Mouse (Mus musculus): ENCODE data around the gene Ppp1r9a. TPM values are rescaled to one million over a fixed set of nuclear protein-coding genes. Genes with fewer than 3 reads are reported as not detected.
A peak's percentile ranks its signal among the peaks of the same experiment; 100 is the strongest.

Ppp1r9a gene
- polyA plus RNA-seq, 1 experiment from 2014 or later = 18.7 TPM

- no peak overlapping the region for H3K27ac ChIP-seq
- 90% methylated on average over 5 of the region's 5 CpGs for WGBS
- H3K36me3 ChIP-seq (replicated peaks) = no peaks in the 10 kb centered on the region
- no peak overlapping the region for H3K4me3 ChIP-seq
- no peaks in the 10 kb centered on the region for H3K9me3 ChIP-seq
- H3K27me3 ChIP-seq (ENCODE audit: poor library complexity, severe bottlenecking) = no peaks in the 10 kb centered on the region
- H3K4me1 ChIP-seq = no peaks in the 10 kb centered on the region
- DNase-seq (ENCODE audit: extremely low spot score, low spot score) = no peak
These were observed 285.3 kb downstream of the Ppp1r9a start for GRCm38 (mm10) chr6:5188036-5188435.

- WGBS = 85% methylated on average over 6 of the region's 6 CpGs
These were observed 286.2 kb downstream of the Ppp1r9a start for GRCm38 (mm10) chr6:5188938-5189337.

GRCm38 (mm10) chr6:5189507-5189906 lies 286.8 kb downstream of the Ppp1r9a start:
- peaks cover 11% of the 10 kb centered on the region for H3K4me1 ChIP-seq
- H3K36me3 ChIP-seq (replicated peaks) = no peaks in the 10 kb centered on the region
- no peaks in the 10 kb centered on the region for H3K27me3 ChIP-seq (ENCODE audit: poor library complexity, severe bottlenecking)
- no peak for DNase-seq (ENCODE audit: extremely low spot score, low spot score)
- WGBS = 80% methylated on average over 4 of the region's 4 CpGs
- no peak overlapping the region for H3K27ac ChIP-seq
- H3K4me3 ChIP-seq = no peak overlapping the region
- no peaks in the 10 kb centered on the region for H3K9me3 ChIP-seq

More at GRCm38 (mm10) chr6:5188938-5189337, 286.2 kb downstream of the Ppp1r9a start:
- H3K4me1 ChIP-seq = peaks cover 7% of the 10 kb centered on the region
- no peak overlapping the region for H3K27ac ChIP-seq
- H3K9me3 ChIP-seq = no peaks in the 10 kb centered on the region
- H3K27me3 ChIP-seq (ENCODE audit: poor library complexity, severe bottlenecking) = no peaks in the 10 kb centered on the region
- H3K4me3 ChIP-seq = no peak overlapping the region
- no peak for DNase-seq (ENCODE audit: extremely low spot score, low spot score)
- H3K36me3 ChIP-seq (replicated peaks) = no peaks in the 10 kb centered on the region

- Histone ChIP-seq H3K27me3 (ENCODE audit: poor library complexity, severe bottlenecking) (no peaks in the 10 kb centered on the region), H3K27ac (no peak overlapping the region), H3K36me3 (replicated peaks) (no peaks in the 10 kb centered on the region), H3K4me1 (peaks cover 11% of the 10 kb centered on the region), H3K4me3 (no peak overlapping the region), H3K9me3 (no peaks in the 10 kb centered on the region)
- DNase-seq (ENCODE audit: extremely low spot score, low spot score) = no peak
- 90% methylated on average over 4 of the region's 4 CpGs for WGBS
These were observed 288.0 kb downstream of the Ppp1r9a start for GRCm38 (mm10) chr6:5190761-5191160.

- peaks cover 11% of the 10 kb centered on the region for H3K4me1 ChIP-seq
- H3K9me3 ChIP-seq = peaks cover 7% of the 10 kb centered on the region
- H3K4me3 ChIP-seq = no peak within 1 kb of the TSS
- H3K27ac ChIP-seq = peak within 1 kb of the TSS; percentile 48
- 39% methylated on average over 5 of the region's 5 CpGs for WGBS
- no peak for DNase-seq (ENCODE audit: extremely low spot score, low spot score)
- no peaks in the 10 kb centered on the region for H3K27me3 ChIP-seq (ENCODE audit: poor library complexity, severe bottlenecking)
- no peaks in the 10 kb centered on the region for H3K36me3 ChIP-seq (replicated peaks)
These were observed 291.0 kb downstream of the Ppp1r9a start, which contains the start of gene Pon1 for GRCm38 (mm10) chr6:5193693-5194092. TSS of gene Pon1 (minus strand) at chr6:5193946.

GRCm38 (mm10) chr6:5198590-5198989 lies 295.9 kb downstream of the Ppp1r9a start:
- Histone ChIP-seq H3K9me3 (peaks cover 7% of the 10 kb centered on the region), H3K4me3 (no peak overlapping the region), H3K36me3 (replicated peaks) (no peaks in the 10 kb centered on the region), H3K27me3 (ENCODE audit: poor library complexity, severe bottlenecking) (no peaks in the 10 kb centered on the region), H3K4me1 (peaks cover 8% of the 10 kb centered on the region), H3K27ac (no peak overlapping the region)
- WGBS = 94% methylated on average over 5 of the region's 5 CpGs
- DNase-seq (ENCODE audit: extremely low spot score, low spot score) = no peak

- no peak overlapping the region for H3K27ac ChIP-seq
- H3K9me3 ChIP-seq = peaks cover 7% of the 10 kb centered on the region
- H3K4me1 ChIP-seq = no peaks in the 10 kb centered on the region
- no peaks in the 10 kb centered on the region for H3K27me3 ChIP-seq (ENCODE audit: poor library complexity, severe bottlenecking)
- no peak for DNase-seq (ENCODE audit: extremely low spot score, low spot score)
- 88% methylated on average over 8 of the region's 8 CpGs for WGBS
- no peaks in the 10 kb centered on the region for H3K36me3 ChIP-seq (replicated peaks)
- no peak overlapping the region for H3K4me3 ChIP-seq
These were observed 296.7 kb downstream of the Ppp1r9a start for GRCm38 (mm10) chr6:5199376-5199905.

- Histone ChIP-seq H3K27me3 (ENCODE audit: poor library complexity, severe bottlenecking) (no peaks in the 10 kb centered on the region), H3K36me3 (replicated peaks) (no peaks in the 10 kb centered on the region), H3K4me1 (no peaks in the 10 kb centered on the region), H3K4me3 (no peak overlapping the region), H3K27ac (no peak overlapping the region), H3K9me3 (peaks cover 7% of the 10 kb centered on the region)
- DNase-seq (ENCODE audit: extremely low spot score, low spot score) = no peak
- 91% methylated on average over 3 of the region's 3 CpGs for WGBS
These were observed 297.2 kb downstream of the Ppp1r9a start for GRCm38 (mm10) chr6:5199916-5200315.

GRCm38 (mm10) chr6:5207817-5208216 lies 305.1 kb downstream of the Ppp1r9a start:
- H3K27ac ChIP-seq = no peak overlapping the region
- H3K27me3 ChIP-seq (ENCODE audit: poor library complexity, severe bottlenecking) = no peaks in the 10 kb centered on the region
- H3K9me3 ChIP-seq = peaks cover 2% of the 10 kb centered on the region
- no peak overlapping the region for H3K4me3 ChIP-seq
- WGBS = 89% methylated on average over 2 of the region's 2 CpGs
- H3K36me3 ChIP-seq (replicated peaks) = no peaks in the 10 kb centered on the region
- H3K4me1 ChIP-seq = no peaks in the 10 kb centered on the region
- DNase-seq (ENCODE audit: extremely low spot score, low spot score) = no peak

Other genes with a start within 250 kb of the Ppp1r9a start
- 49.9 and 50.4 TPM in 2 replicates for gene Sgce, start 155.7 kb upstream of the Ppp1r9a start, polyA plus RNA-seq (2016; fragmentation: Nextera tagmentation; extraction: Ambion mirVana)
- gene Peg10, start 155.6 kb upstream of the Ppp1r9a start, polyA plus RNA-seq (2016; fragmentation: Nextera tagmentation; extraction: Ambion mirVana) = 11.8 and 12.9 TPM in 2 replicates